Mouse (Mus musculus) neural tube, embryonic 13.5 days (tissue): ENCODE data around the gene Arhgef6. TPM values are rescaled to one million over a fixed set of nuclear protein-coding genes. Genes with fewer than 3 reads are reported as not detected.

ENCODE experiments used
- polyA plus RNA-seq: library from polyadenylated mRNA; unstranded; fragments of >200 nt; fragmentation: Nextera tagmentation; extraction: Ambion mirVana; gene quantifications from 2 replicates; pipeline ENCODE4 v1.2.1, GENCODE M21; 2015

Arhgef6 gene
- polyA plus RNA-seq, 1 experiment from 2014 or later: 7.3 TPM

Other genes with a start within 250 kb of the Arhgef6 start
- not detected in 2 replicates for gene Cd40lg, start 126.6 kb downstream of the Arhgef6 start, polyA plus RNA-seq
- 197 and 212 TPM in 2 replicates for gene Rbmx, start 54.3 kb upstream of the Arhgef6 start, polyA plus RNA-seq
- not detected in 2 replicates for gene Gm364, start 70.4 kb upstream of the Arhgef6 start, polyA plus RNA-seq
- gene Gpr101, start 165.0 kb upstream of the Arhgef6 start, polyA plus RNA-seq: 0.03 TPM in 1 of 2 replicates, not detected in the other